Mouse (Mus musculus) lung, embryonic 16.5 days (tissue): ENCODE data around the gene Slc25a21. TPM values are rescaled to one million over a fixed set of nuclear protein-coding genes. Genes with fewer than 3 reads are reported as not detected.

Source experiments
- ATAC-seq: fragments of 200-750 bp; cut with Nextera tagmentation; 2 replicates; pipeline ENCODE4 v1.8.0; 2017; ENCODE audit warnings: low read depth, mild to moderate bottlenecking, moderate library complexity
- H3K27ac ChIP-seq: fragments of 300-500 bp; sonication (generic); 2 replicates; pipeline ENCODE4 v1.5.1; 2014; ENCODE audit warnings: mild to moderate bottlenecking, control low read depth, low read length
- H3K27me3 ChIP-seq: fragments of 300-500 bp; sonication (generic); 2 replicates; pipeline ENCODE4 v1.6.1; 2014; ENCODE audit warnings: low read depth, low read length, mixed read lengths; ENCODE audit not compliant: control insufficient read depth, insufficient read depth
- H3K36me3 ChIP-seq: fragments of 300-500 bp; sonication (generic); 2 replicates; pipeline ENCODE4 v1.6.1; 2014; ENCODE audit warnings: low read length; ENCODE audit not compliant: control insufficient read depth, insufficient read depth
- H3K4me1 ChIP-seq: fragments of 300-500 bp; sonication (generic); replicated peaks from 2 replicates; pipeline ENCODE4 v1.6.1; 2014; ENCODE audit warnings: low read length, mixed read lengths; ENCODE audit not compliant: control insufficient read depth, insufficient read depth
- H3K4me2 ChIP-seq: fragments of 300-500 bp; sonication (generic); 2 replicates; pipeline ENCODE4 v1.6.1; 2014; ENCODE audit warnings: low read depth, low read length, control low read depth
- H3K4me3 ChIP-seq: fragments of 300-500 bp; sonication (generic); 2 replicates; pipeline ENCODE4 v1.5.1; 2014; ENCODE audit warnings: mild to moderate bottlenecking, low read length, control low read depth
- H3K9ac ChIP-seq: fragments of 300-500 bp; sonication (generic); 2 replicates; pipeline ENCODE4 v1.6.1; 2014; ENCODE audit warnings: low read length, control low read depth
- H3K9me3 ChIP-seq: fragments of 300-500 bp; sonication (generic); 2 replicates; pipeline ENCODE4 v1.6.1; 2016; ENCODE audit warnings: low read length; ENCODE audit not compliant: control insufficient read depth
- WGBS: fragments of 180-500 bp; shearing (Covaris S2); extraction: QIAGEN DNeasy Blood & Tissue Kit; methylation state at CpG from one replicate; pipeline ENCODE4 v1.1.7; 2014; 5-methylcytosine and 5-hydroxymethylcytosine counted together
- polyA plus RNA-seq: library from polyadenylated mRNA; unstranded; fragments of >200 nt; fragmentation: Nextera tagmentation; extraction: Ambion mirVana; gene quantifications from 2 replicates; pipeline ENCODE4 v1.2.1, GENCODE M21; 2015

The Slc25a21 gene
- polyA plus RNA-seq, 1 experiment from 2014 or later = 0.30 TPM

GRCm38 (mm10) chr12:56986049-56986448 lies 211.2 kb downstream of the Slc25a21 start:
- H3K27ac ChIP-seq = no peak overlapping the region
- no peaks in the 10 kb centered on the region for H3K36me3 ChIP-seq
- H3K4me1 ChIP-seq = no peaks in the 10 kb centered on the region
- H3K27me3 ChIP-seq = no peaks in the 10 kb centered on the region; the same call in 1 of the 2 replicates
- WGBS = 4% methylated on average over 5 of the region's 5 CpGs
- H3K9ac ChIP-seq = no peak overlapping the region
- no peaks in the 10 kb centered on the region for H3K9me3 ChIP-seq
- no peak overlapping the region for H3K4me3 ChIP-seq
- H3K4me2 ChIP-seq = no peak overlapping the region
- no peak for ATAC-seq

GRCm38 (mm10) chr12:56982066-56982626 lies 215.1 kb downstream of the Slc25a21 start:
- no peaks in the 10 kb centered on the region for H3K9me3 ChIP-seq
- ATAC-seq = no peak
- no peaks in the 10 kb centered on the region for H3K4me1 ChIP-seq
- H3K4me2 ChIP-seq = no peak overlapping the region
- no peaks in the 10 kb centered on the region for H3K36me3 ChIP-seq
- H3K27me3 ChIP-seq = no peaks in the 10 kb centered on the region; the same call in 1 of the 2 replicates
- H3K27ac ChIP-seq = no peak overlapping the region
- WGBS = 74% methylated on average over 14 of the region's 18 CpGs
- no peak overlapping the region for H3K4me3 ChIP-seq
- H3K9ac ChIP-seq = no peak overlapping the region

GRCm38 (mm10) chr12:56975256-56975655 lies 222.0 kb downstream of the Slc25a21 start:
- Histone ChIP-seq H3K27ac (no peak overlapping the region), H3K4me2 (no peak overlapping the region), H3K4me3 (no peak overlapping the region), H3K9me3 (no peaks in the 10 kb centered on the region), H3K4me1 (no peaks in the 10 kb centered on the region), H3K27me3 (no peaks in the 10 kb centered on the region), H3K36me3 (no peaks in the 10 kb centered on the region), H3K9ac (no peak overlapping the region)
- WGBS = 71% methylated on average over 6 of the region's 6 CpGs
- no peak for ATAC-seq

- H3K36me3 ChIP-seq = no peaks in the 10 kb centered on the region
- H3K4me1 ChIP-seq = no peaks in the 10 kb centered on the region
- H3K27ac ChIP-seq = no peak overlapping the region
- no peak overlapping the region for H3K4me3 ChIP-seq
- H3K4me2 ChIP-seq = no peak overlapping the region
- no peak for ATAC-seq
- H3K27me3 ChIP-seq = no peaks in the 10 kb centered on the region
- H3K9ac ChIP-seq = no peak overlapping the region
- whole genome bisulfite sequencing = 30% methylated on average over 4 of the region's 4 CpGs
- no peaks in the 10 kb centered on the region for H3K9me3 ChIP-seq
Observed at GRCm38 (mm10) chr12:56963236-56963635, 234.0 kb downstream of the Slc25a21 start.

GRCm38 (mm10) chr12:56959230-56960051 lies 237.8 kb downstream of the Slc25a21 start:
- 0 out of 2 replicates have a peak, but pooled peaks have one; percentile 17 for ATAC-seq
- Histone ChIP-seq H3K36me3 (no peaks in the 10 kb centered on the region), H3K27ac (no peak overlapping the region), H3K4me2 (peak overlapping the region; percentile 51), H3K27me3 (no peaks in the 10 kb centered on the region), H3K4me3 (peak overlapping the region; percentile 24; the same call in 1 of the 2 replicates), H3K9me3 (no peaks in the 10 kb centered on the region), H3K4me1 (no peaks in the 10 kb centered on the region), H3K9ac (no peak overlapping the region)
- 23% methylated on average over 9 of the region's 9 CpGs for WGBS

- no peaks in the 10 kb centered on the region for H3K36me3 ChIP-seq
- H3K4me1 ChIP-seq = no peaks in the 10 kb centered on the region
- H3K9me3 ChIP-seq = no peaks in the 10 kb centered on the region
- WGBS = 33% methylated on average over 11 of the region's 11 CpGs
- ATAC-seq = peak; percentile 52; the same call in 1 of the 2 replicates
- no peak overlapping the region for H3K9ac ChIP-seq
- H3K27me3 ChIP-seq = no peaks in the 10 kb centered on the region
- H3K4me3 ChIP-seq = no peak overlapping the region
- H3K4me2 ChIP-seq = no peak overlapping the region
- H3K27ac ChIP-seq = no peak overlapping the region
Observed at GRCm38 (mm10) chr12:56958244-56958643, 239.0 kb downstream of the Slc25a21 start.

GRCm38 (mm10) chr12:56951749-56952657 lies 245.3 kb downstream of the Slc25a21 start:
- H3K36me3 ChIP-seq = no peaks in the 10 kb centered on the region
- 48% methylated on average over 11 of the region's 11 CpGs for WGBS
- no peak overlapping the region for H3K4me3 ChIP-seq
- H3K27ac ChIP-seq = no peak overlapping the region
- no peaks in the 10 kb centered on the region for H3K4me1 ChIP-seq
- H3K27me3 ChIP-seq = no peaks in the 10 kb centered on the region
- ATAC-seq = no peak
- no peak overlapping the region for H3K4me2 ChIP-seq
- H3K9me3 ChIP-seq = no peaks in the 10 kb centered on the region
- no peak overlapping the region for H3K9ac ChIP-seq

GRCm38 (mm10) chr12:56944265-56944664 lies 253.0 kb downstream of the Slc25a21 start:
- no peak overlapping the region for H3K9ac ChIP-seq
- H3K27me3 ChIP-seq = no peaks in the 10 kb centered on the region
- no peak for ATAC-seq
- no peaks in the 10 kb centered on the region for H3K4me1 ChIP-seq
- H3K27ac ChIP-seq = no peak overlapping the region
- H3K36me3 ChIP-seq = no peaks in the 10 kb centered on the region
- WGBS = 80% methylated on average over 1 of the region's 1 CpGs
- H3K4me3 ChIP-seq = no peak overlapping the region
- no peaks in the 10 kb centered on the region for H3K9me3 ChIP-seq
- no peak overlapping the region for H3K4me2 ChIP-seq

- ATAC-seq = no peak
- WGBS = 47% methylated on average over 3 of the region's 3 CpGs
- Histone ChIP-seq H3K27ac (no peak overlapping the region), H3K27me3 (no peaks in the 10 kb centered on the region), H3K4me3 (no peak overlapping the region), H3K36me3 (no peaks in the 10 kb centered on the region), H3K9ac (no peak overlapping the region), H3K4me2 (no peak overlapping the region), H3K4me1 (no peaks in the 10 kb centered on the region), H3K9me3 (no peaks in the 10 kb centered on the region)
Observed at GRCm38 (mm10) chr12:56940861-56941260, 256.4 kb downstream of the Slc25a21 start.
